Mouse (Mus musculus) brain, embryonic 14.5 days (tissue): ENCODE results near the gene Otud6a. TPM values are rescaled to one million over a fixed set of nuclear protein-coding genes. Genes with fewer than 3 reads are reported as not detected.
A peak's percentile ranks its signal among the peaks of the same experiment; 100 is the strongest.
"Not testable (repeated sequence)": the region's sequence is repeated elsewhere in the genome, so short reads cannot be mapped to it uniquely, and the experiment has no call there.

Experiments used
- DNase-seq: peaks from one replicate; pipeline ENCODE4 v3.0.0-alpha.2; 2011; ENCODE audit warnings: low read depth
- CTCF ChIP-seq: fragments of 200-500 bp; IDR thresholded peaks from 2 replicates; pipeline ENCODE4 v1.5.1; 2012; ENCODE audit warnings: inconsistent platforms, mild to moderate bottlenecking, moderate library complexity, borderline replicate concordance; ENCODE audit not compliant: insufficient read depth, insufficient read length; ENCODE audit errors: extremely low read depth
- POLR2A ChIP-seq: fragments of 200-500 bp; IDR thresholded peaks from 2 replicates; pipeline ENCODE4 v1.6.1; 2012; ENCODE audit warnings: mild to moderate bottlenecking, inconsistent platforms, borderline replicate concordance; ENCODE audit not compliant: poor library complexity, insufficient read depth, insufficient read length, severe bottlenecking; ENCODE audit errors: extremely low read depth
- polyA plus RNA-seq: library from polyadenylated mRNA; depleted of rRNA; stranded (reverse); fragments of >200 nt; gene quantifications from 2 replicates; pipeline ENCODE4 v1.2.3, GENCODE M21; 2012; rRNA removed

Otud6a gene
- not detected in 2 replicates for polyA plus RNA-seq

- DNase-seq, result no peak
- no peak for TF ChIP-seq POLR2A
- no peak for TF ChIP-seq CTCF
Observed at GRCm38 (mm10) chrX:100428693-100429092, at the start of gene Otud6a. Otud6a (plus strand) TSS chrX:100429013.

- peak; percentile 10 for DNase-seq
Observed at GRCm38 (mm10) chrX:100389887-100390286, 38.9 kb upstream of the Otud6a start.

GRCm38 (mm10) chrX:100392304-100392703 lies 36.5 kb upstream of the Otud6a start:
- peak; percentile 60; the same call in 1 of the 2 replicates for TF ChIP-seq CTCF
- TF ChIP-seq POLR2A, result no peak
- DNase-seq, result peak; percentile 57

More at GRCm38 (mm10) chrX:100389887-100390286, 38.9 kb upstream of the Otud6a start:
- TF ChIP-seq CTCF (no peak), POLR2A (no peak)

- TF ChIP-seq CTCF (no peak), POLR2A (no peak)
- DNase-seq, result peak; percentile 18
Observed at GRCm38 (mm10) chrX:100394223-100394861, 34.5 kb upstream of the Otud6a start.

DNA sequence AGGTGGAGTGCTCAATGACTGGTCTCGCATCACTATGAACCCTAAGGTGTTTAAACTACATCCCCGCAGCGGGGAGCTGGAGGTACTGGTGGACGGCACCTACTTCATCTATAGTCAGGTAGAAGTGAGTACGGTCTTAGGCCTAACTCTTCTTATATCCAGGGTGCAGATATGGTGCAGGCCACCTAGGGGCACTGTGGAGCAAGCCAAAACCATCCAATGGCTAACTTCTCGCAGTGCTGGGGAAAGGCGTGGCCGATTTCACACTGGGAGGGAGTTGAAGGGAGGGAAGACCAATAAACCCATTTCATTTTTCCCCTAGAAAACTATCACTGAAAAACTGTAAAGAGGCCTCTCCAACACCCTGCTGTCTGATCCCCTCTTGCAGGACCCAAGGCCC lies 33.8 kb upstream of the Otud6a start:
- DNase-seq, result no peak
- TF ChIP-seq CTCF (peak; percentile 19; the same call in 1 of the 2 replicates), POLR2A (no peak)

DNA sequence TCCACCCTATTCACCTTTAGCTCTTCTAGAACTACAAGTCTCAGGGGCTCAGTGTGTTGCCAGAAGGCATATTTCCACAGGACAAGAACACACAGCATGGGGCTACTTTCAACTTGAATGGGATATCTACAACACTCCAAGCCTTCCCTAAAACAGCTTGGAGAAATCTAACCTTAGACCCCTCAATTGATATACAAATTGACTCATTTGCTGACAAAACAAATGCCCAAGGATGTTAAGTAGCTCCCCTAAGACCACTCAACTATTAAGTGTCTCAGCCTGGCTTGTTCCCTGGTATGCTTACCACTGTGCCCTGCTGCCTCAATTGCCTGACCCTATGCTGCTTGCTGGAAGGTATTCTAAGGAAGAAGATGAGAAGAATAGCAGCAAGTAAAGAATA lies 27.9 kb upstream of the Otud6a start:
- no peak for DNase-seq
- TF ChIP-seq POLR2A, result no peak
- no peak for TF ChIP-seq CTCF

- TF ChIP-seq CTCF (no peak), POLR2A (no peak)
- no peak for DNase-seq
Observed at GRCm38 (mm10) chrX:100401657-100402056, 27.2 kb upstream of the Otud6a start.

- TF ChIP-seq CTCF (no peak), POLR2A (no peak)
- DNase-seq, result no peak
Observed at GRCm38 (mm10) chrX:100409245-100409644, 19.6 kb upstream of the Otud6a start.

- no peak for DNase-seq
- TF ChIP-seq CTCF (no peak), POLR2A (no peak)
Observed at GRCm38 (mm10) chrX:100432311-100432710, 3.5 kb downstream of the Otud6a start.

DNA sequence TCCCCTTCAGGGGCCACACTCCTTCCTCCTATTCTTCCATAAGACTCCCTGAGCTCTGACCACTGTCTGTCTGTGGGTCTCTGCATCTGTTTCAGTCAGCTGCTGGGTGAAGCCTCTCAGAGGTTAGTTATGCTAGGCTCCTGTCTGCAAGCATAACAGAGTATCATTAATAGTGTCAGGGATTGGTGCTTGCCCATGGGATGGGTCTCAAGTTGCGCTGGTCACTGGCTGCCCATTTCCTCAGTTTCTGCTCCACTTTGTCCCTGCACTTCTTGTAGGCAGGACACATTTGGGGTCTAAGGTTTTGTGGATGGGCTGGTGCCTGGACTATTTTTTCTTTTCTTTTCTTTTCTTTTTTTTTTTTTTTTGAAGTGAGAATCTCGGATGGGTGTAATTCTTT lies 13.8 kb downstream of the Otud6a start, which contains the start of gene Awat2:
TSS of gene Awat2 (minus strand) at position 101 of the 400 bp plus-strand sequence.
- DNase-seq, result not testable (repeated sequence)

GRCm38 (mm10) chrX:100443532-100443931 lies 14.7 kb downstream of the Otud6a start:
- TF ChIP-seq POLR2A (no peak), CTCF (no peak)
- no peak for DNase-seq

GRCm38 (mm10) chrX:100468047-100468446 lies 39.2 kb downstream of the Otud6a start:
- DNase-seq, result no peak
- TF ChIP-seq CTCF, result no peak
- TF ChIP-seq POLR2A, result no peak
